Mouse (Mus musculus): ENCODE results near the gene Rpp38. TPM values are rescaled to one million over a fixed set of nuclear protein-coding genes. Genes with fewer than 3 reads are reported as not detected.

Gene Rpp38
- total RNA-seq, 4 experiments from 2014 or later: 10.6 to 13.3 (median 11.8) TPM

DNA sequence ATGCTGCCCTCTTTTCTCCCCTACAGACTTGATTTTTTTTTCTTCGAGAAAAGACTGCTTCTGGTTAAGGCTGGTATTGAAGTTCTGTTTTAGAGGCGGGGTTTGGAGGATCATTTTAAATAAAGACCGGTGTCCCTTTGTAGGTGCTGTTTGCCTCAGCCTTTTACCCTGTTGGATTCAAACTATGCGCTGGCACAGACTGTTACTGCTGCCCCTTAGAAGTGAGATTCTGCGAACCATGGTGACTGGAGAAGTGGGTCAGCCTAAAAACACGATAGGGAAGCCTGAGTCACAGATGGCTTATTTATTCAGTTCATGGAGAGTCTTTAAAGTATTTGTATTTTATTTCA, 47.3 kb downstream of the Rpp38 start:
- peak; percentile 20 for DNase-seq

GRCm38 (mm10) chr2:3284473-3285180, 47.8 kb downstream of the Rpp38 start:
- DNase-seq: peak; percentile 64

DNA sequence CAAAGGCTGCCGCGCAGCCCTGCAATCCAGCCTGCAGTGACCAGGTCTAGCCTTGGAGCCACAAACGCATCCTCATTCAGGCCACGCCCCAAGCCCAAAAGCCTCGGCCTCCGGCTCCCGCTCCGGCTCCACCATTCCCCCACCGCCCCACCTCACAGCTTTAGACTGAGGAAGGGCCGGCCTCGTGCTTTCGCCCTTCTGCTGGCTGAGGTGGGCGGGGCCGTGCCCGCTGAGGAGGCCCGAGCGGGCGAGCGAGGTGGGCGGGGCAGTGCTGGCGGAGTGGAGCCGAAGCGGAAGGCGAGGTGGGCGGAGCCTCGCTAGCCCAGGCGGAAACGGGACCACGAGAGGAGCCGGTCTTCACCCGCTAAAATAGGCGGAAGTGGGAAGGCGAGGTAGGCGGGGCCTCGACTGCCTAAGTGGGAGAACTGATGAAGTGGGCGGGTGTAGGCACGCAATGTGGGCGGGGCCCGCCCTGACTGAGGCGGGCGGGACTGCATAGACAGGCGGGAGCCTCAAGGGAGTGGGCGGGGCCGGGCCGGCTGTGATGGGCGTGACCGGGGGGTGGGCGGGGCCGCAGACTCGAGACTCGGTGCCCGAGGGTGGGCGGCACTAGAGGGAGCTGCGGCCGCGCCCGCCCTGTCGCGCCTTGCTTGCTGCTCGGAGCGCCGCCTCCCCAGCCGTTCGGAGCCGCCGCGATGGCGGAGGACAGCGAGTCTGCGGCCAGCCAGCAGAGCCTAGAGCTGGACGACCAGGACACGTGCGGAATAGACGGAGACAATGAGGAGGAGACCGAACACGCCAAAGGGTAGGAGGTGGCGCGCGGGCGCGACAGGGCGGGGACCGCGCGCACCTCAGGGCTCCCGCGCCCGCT, 48.6 kb downstream of the Rpp38 start, which contains the start of gene Nmt2:
TSS of gene Nmt2 (plus strand) at position 611 of the 871 bp plus-strand sequence.
- DNase-seq: peak; percentile 100

DNA sequence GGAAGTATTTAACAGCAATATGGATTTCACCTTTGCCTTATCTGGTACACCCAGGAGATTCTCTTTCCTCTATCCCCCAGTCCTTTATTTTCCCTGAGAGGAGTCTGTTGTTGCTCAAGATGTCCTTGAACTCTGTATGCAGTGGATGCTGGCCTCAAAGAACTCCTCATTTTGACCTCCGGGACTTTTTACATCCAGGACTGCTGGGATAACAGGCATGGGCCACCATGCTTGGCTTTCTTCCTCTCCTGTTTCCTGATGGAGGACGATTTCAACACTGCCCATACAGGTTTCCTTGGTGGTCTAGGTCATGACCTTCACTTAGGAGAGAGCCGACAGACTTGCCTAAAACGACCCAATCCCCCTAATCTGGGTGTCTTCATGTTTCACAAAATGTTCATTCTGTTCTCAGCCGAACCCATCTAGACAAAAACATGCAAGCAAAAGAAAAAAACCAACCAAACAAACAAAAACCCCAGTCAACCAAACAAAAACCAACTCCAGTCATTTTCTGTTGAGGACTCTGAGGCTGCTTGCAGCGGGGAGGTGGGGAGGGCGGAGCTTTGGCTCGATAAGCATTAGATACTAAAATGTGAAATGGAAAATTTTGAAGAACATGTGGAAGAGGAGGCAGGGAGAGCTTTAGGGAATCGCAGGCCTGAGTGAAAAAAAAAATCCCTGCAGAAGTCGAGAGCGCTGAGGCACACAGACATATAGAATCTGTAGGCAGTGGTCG, 49.4 kb downstream of the Rpp38 start:
- peak; percentile 41 for DNase-seq

GRCm38 (mm10) chr2:3281311-3281710, 51.1 kb downstream of the Rpp38 start:
- no peak for DNase-seq

Other genes starting within 250 kb of the Rpp38 start
- gene Fam171a1, start 218.4 kb downstream of the Rpp38 start, total RNA-seq (2022): 10 to 100 TPM; 27.0 to 39.4 (median 35.4) TPM
- 10 to 100 TPM; 45.2 to 72.2 (median 59.7) TPM for gene Nmt2, start 48.4 kb downstream of the Rpp38 start, total RNA-seq (2022)
- not detected for gene Acbd7, start 3.5 kb upstream of the Rpp38 start, total RNA-seq (2022)
- gene Olah, start 64.6 kb upstream of the Rpp38 start, total RNA-seq (2022): under 1 TPM; 0.19 to 0.58 (median 0.28) TPM
- gene Meig1, start 90.0 kb upstream of the Rpp38 start, total RNA-seq (2022): under 1 TPM in 2 of 4 experiments, not detected in 2; 0.75 to 0.87 TPM
- 10 to 100 TPM in 3 of 4 experiments, 1 to 10 TPM in 1; 9.0 to 16.1 (median 11.0) TPM for gene Dclre1c, start 91.5 kb upstream of the Rpp38 start, total RNA-seq (2022)
- 1 to 10 TPM; 1.4 to 2.0 (median 1.6) TPM for gene Suv39h2, start 142.4 kb upstream of the Rpp38 start, total RNA-seq (2022)
- 1 to 10 TPM; 2.4 to 4.3 (median 3.6) TPM for gene Gm45902, start 180.1 kb upstream of the Rpp38 start, total RNA-seq (2022)
- gene Hspa14, start 180.2 kb upstream of the Rpp38 start, total RNA-seq (2022): 10 to 100 TPM; 35.4 to 53.3 (median 45.4) TPM
- 1 to 10 TPM; 2.6 to 6.2 (median 4.0) TPM for gene Cdnf, start 180.4 kb upstream of the Rpp38 start, total RNA-seq (2022)
- gene Fam107b, start 237.8 kb upstream of the Rpp38 start, total RNA-seq (2022): 10 to 100 TPM in 3 of 4 experiments, 1 to 10 TPM in 1; 9.5 to 20.1 (median 14.6) TPM

All from adrenal gland, adult 8-10 months (tissue).